Mouse (Mus musculus): ENCODE measurements around the gene Fam69a.
"Not testable (repeated sequence)": the region's sequence is repeated elsewhere in the genome, so short reads cannot be mapped to it uniquely, and the experiment has no call there.

Gene Fam69a

GRCm38 (mm10) chr5:107986967-107987834, at the start of gene Fam69a:
Fam69a (minus strand) TSS chr5:107987085.
- peak; percentile 79 to 83 for DNase-seq

- no peak for DNase-seq
These were observed 48.6 kb upstream of the Fam69a start for GRCm38 (mm10) chr5:108035523-108035922.

GRCm38 (mm10) chr5:108034194-108034593, 47.3 kb upstream of the Fam69a start:
- DNase-seq: no peak

- DNase-seq: peak in 1 of 2 experiments; percentile 2
These were observed 44.4 kb upstream of the Fam69a start for GRCm38 (mm10) chr5:108031267-108031666.

GRCm38 (mm10) chr5:108029968-108030367, 43.1 kb upstream of the Fam69a start:
- peak in 1 of 2 experiments; percentile 5 for DNase-seq

- DNase-seq: not testable (repeated sequence)
These were observed 42.1 kb upstream of the Fam69a start for GRCm38 (mm10) chr5:108028797-108029536.

GRCm38 (mm10) chr5:108028230-108028629, 41.3 kb upstream of the Fam69a start:
- no peak for DNase-seq

GRCm38 (mm10) chr5:108021346-108021745, 34.5 kb upstream of the Fam69a start:
- DNase-seq: no peak

- DNase-seq: no peak
These were observed 32.5 kb upstream of the Fam69a start for GRCm38 (mm10) chr5:108019367-108019766.

GRCm38 (mm10) chr5:108017232-108017631, 30.3 kb upstream of the Fam69a start:
- no peak for DNase-seq

- DNase-seq: no peak
These were observed 28.5 kb upstream of the Fam69a start for GRCm38 (mm10) chr5:108015422-108015821.

GRCm38 (mm10) chr5:108014173-108014572, 27.3 kb upstream of the Fam69a start:
- DNase-seq: no peak

GRCm38 (mm10) chr5:108009721-108010120, 22.8 kb upstream of the Fam69a start:
- DNase-seq: no peak

GRCm38 (mm10) chr5:108005134-108005533, 18.2 kb upstream of the Fam69a start:
- peak in 1 of 2 experiments; percentile 28 for DNase-seq

GRCm38 (mm10) chr5:108002734-108003133, 15.8 kb upstream of the Fam69a start:
- DNase-seq: no peak

GRCm38 (mm10) chr5:108000776-108001548, 14.1 kb upstream of the Fam69a start:
- peak; percentile 40 to 57 for DNase-seq

GRCm38 (mm10) chr5:107997717-107998116, 10.8 kb upstream of the Fam69a start:
- DNase-seq: no peak

GRCm38 (mm10) chr5:107995936-107996335, 9.1 kb upstream of the Fam69a start:
- DNase-seq: no peak

- no peak for DNase-seq
These were observed 958 bp upstream of the Fam69a start for GRCm38 (mm10) chr5:107987835-107988251.

- DNase-seq: peak; percentile 58 to 62
These were observed 474 bp downstream of the Fam69a start for GRCm38 (mm10) chr5:107986255-107986966.

- no peak for DNase-seq
These were observed 2.9 kb downstream of the Fam69a start for GRCm38 (mm10) chr5:107983946-107984345.

GRCm38 (mm10) chr5:107982016-107982415, 4.9 kb downstream of the Fam69a start:
- DNase-seq: no peak

All from spleen, adult 18-20 months (tissue).